Mouse (Mus musculus) stomach, embryonic 15.5 days (tissue): ENCODE data around the gene Cela2a. TPM values are rescaled to one million over a fixed set of nuclear protein-coding genes. Genes with fewer than 3 reads are reported as not detected.

ENCODE experiments used
- polyA plus RNA-seq: library from polyadenylated mRNA; unstranded; fragments of >200 nt; fragmentation: Nextera tagmentation; extraction: Ambion mirVana; gene quantifications from 2 replicates; pipeline ENCODE4 v1.2.1, GENCODE M21; 2015

Cela2a gene
- polyA plus RNA-seq, 1 experiment from 2014 or later = 519 TPM

Other genes with a start within 250 kb of the Cela2a start
- gene Fblim1, start 220.1 kb downstream of the Cela2a start, polyA plus RNA-seq = 71.1 and 77.2 TPM in 2 replicates
- 4.0 and 6.1 TPM in 2 replicates for gene Tmem82, start 207.5 kb downstream of the Cela2a start, polyA plus RNA-seq
- 0.71 and 0.76 TPM in 2 replicates for gene Slc25a34, start 202.3 kb downstream of the Cela2a start, polyA plus RNA-seq
- 6.2 and 6.9 TPM in 2 replicates for gene Plekhm2, start 161.3 kb downstream of the Cela2a start, polyA plus RNA-seq
- gene Rsc1a1, start 140.6 kb downstream of the Cela2a start, polyA plus RNA-seq = 1.0 TPM in 1 of 2 replicates, not detected in the other
- gene Ddi2, start 102.7 kb downstream of the Cela2a start, polyA plus RNA-seq = 23.2 and 23.3 TPM in 2 replicates
- 7.0 and 10.0 TPM in 2 replicates for gene Agmat, start 79.5 kb downstream of the Cela2a start, polyA plus RNA-seq
- 3.9 and 4.6 TPM in 2 replicates for gene Dnajc16, start 35.2 kb downstream of the Cela2a start, polyA plus RNA-seq
- gene Casp9, start 32.5 kb downstream of the Cela2a start, polyA plus RNA-seq = 21.2 and 23.4 TPM in 2 replicates
- 0.42 and 0.79 TPM in 2 replicates for gene Ctrc, start 20.2 kb upstream of the Cela2a start, polyA plus RNA-seq
- gene Efhd2, start 48.8 kb upstream of the Cela2a start, polyA plus RNA-seq = 125 and 130 TPM in 2 replicates
- 2.0 and 2.7 TPM in 2 replicates for gene Fhad1, start 188.9 kb upstream of the Cela2a start, polyA plus RNA-seq